Mouse (Mus musculus): ENCODE measurements around the gene Rpsa. TPM values are rescaled to one million over a fixed set of nuclear protein-coding genes. Genes with fewer than 3 reads are reported as not detected.
A peak's percentile ranks its signal among the peaks of the same experiment; 100 is the strongest.

The Rpsa gene
- 727 and 769 TPM in 2 replicates for polyA plus RNA-seq (2015; fragmentation: Nextera tagmentation; extraction: Ambion mirVana)

DNA sequence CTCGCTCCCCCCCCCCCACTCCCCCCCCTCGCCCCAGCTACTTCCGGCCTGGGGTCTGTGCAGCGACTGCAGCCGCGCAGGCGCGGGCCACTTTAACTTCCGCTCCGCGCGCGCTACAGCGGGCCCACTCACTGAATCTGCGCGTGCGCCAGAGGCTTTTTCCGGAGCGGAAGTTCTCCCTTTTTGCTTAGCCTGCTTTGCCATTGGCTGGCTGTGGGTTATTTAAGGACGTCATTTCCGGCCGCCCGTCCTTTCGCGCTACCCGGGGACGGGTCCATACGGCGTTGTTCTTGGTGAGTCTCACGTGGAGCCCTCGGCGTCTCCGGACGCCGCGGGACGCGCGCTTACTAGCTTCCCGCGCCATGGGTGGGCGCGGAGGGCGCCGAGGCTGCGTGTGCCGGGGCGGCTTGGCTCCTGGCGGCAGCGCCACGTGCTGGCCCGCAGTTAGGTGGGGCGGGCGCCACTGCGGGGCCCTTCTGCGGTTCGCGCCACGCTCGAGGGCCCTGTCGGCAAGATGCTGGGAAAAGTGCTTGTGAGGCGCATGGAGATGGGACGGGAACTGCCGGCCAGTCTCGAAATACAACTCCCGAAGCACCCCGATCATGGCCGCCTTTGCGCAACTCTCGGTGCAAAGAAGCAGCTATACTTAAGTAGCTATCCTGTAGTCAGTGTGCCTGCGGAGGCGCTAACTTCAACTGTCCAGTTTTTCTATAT is at the start of gene Rpsa:
Gene Rpsa (plus strand): TSS at position 152 of the 714 bp plus-strand sequence.
- ATAC-seq (ENCODE audit: low read depth), result peak; percentile 94
- Histone ChIP-seq H3K9ac (ENCODE audit: low read depth, low read length) (peak within 1 kb of the TSS; percentile 94), H3K4me1 (ENCODE audit: control insufficient read depth, low read depth, low read length) (peaks cover 20% of the 10 kb centered on the region), H3K27ac (ENCODE audit: low read length) (peak within 1 kb of the TSS; percentile 85), H3K4me3 (ENCODE audit: low read depth, low read length) (peak within 1 kb of the TSS; percentile 98), H3K36me3 (ENCODE audit: control insufficient read depth, insufficient read depth) (peaks cover 47% of the 10 kb centered on the region), H3K9me3 (replicated peaks; ENCODE audit: control insufficient read depth, low read length) (no peaks in the 10 kb centered on the region), H3K4me2 (ENCODE audit: low read depth, low read length) (peak within 1 kb of the TSS; percentile 84), H3K27me3 (ENCODE audit: control insufficient read depth, insufficient read depth, low read depth, low read length) (no peaks in the 10 kb centered on the region)
- WGBS (ENCODE audit: insufficient replicate concordance), result under 1% methylated on average over 65 of the region's 72 CpGs

DNA sequence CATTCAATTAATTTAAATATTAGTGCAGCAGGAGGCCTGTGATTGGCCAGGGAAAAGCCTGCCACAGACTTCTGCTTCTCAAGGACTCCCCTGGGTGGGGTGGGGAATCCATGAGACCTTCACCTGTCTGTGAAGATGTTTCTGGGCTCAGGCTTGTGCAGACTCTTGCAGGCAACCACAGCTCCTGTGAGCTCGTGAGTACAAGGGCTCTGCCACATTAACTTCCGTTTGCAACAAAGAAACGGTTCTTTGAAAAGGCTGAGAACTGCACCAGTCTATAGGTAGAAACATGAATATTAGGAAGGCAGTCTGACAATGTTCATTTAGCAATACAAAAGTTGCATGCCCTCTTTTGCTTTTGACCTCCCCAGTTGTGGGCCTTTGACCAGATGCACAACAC is 49.2 kb upstream of the Rpsa start:
- Histone ChIP-seq H3K27ac (ENCODE audit: low read length) (no peak overlapping the region), H3K4me2 (ENCODE audit: low read depth, low read length) (no peak overlapping the region), H3K4me1 (ENCODE audit: control insufficient read depth, low read depth, low read length) (no peaks in the 10 kb centered on the region), H3K36me3 (ENCODE audit: control insufficient read depth, insufficient read depth) (no peaks in the 10 kb centered on the region), H3K9me3 (replicated peaks; ENCODE audit: control insufficient read depth, low read length) (no peaks in the 10 kb centered on the region), H3K4me3 (ENCODE audit: low read depth, low read length) (no peak overlapping the region), H3K27me3 (ENCODE audit: control insufficient read depth, insufficient read depth, low read depth, low read length) (no peaks in the 10 kb centered on the region), H3K9ac (ENCODE audit: low read depth, low read length) (no peak overlapping the region)
- WGBS (ENCODE audit: insufficient replicate concordance), result 53% methylated on average over 3 of the region's 3 CpGs
- ATAC-seq (ENCODE audit: low read depth), result no peak

DNA sequence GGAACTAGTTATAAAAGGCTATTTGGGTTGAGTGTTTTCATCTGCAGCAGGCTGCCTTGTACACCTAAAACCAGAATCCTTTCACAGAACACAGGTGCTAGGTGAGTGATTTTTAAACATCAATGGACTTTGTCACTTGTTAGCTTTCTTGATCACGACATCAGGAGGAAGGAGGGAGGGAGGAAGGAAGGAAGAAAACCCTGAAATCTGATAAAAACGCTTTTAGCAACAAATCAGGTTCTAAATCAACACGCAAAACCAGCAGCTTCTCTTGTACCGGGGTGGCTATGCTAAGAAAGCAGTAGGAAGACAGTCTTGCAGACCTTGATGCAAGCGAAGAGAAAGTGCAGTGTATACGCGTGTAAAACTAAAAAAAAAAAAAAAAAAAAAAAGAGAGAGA is 47.6 kb upstream of the Rpsa start:
- Histone ChIP-seq H3K4me3 (ENCODE audit: low read depth, low read length) (no peak overlapping the region), H3K4me2 (ENCODE audit: low read depth, low read length) (no peak overlapping the region), H3K36me3 (ENCODE audit: control insufficient read depth, insufficient read depth) (no peaks in the 10 kb centered on the region), H3K4me1 (ENCODE audit: control insufficient read depth, low read depth, low read length) (no peaks in the 10 kb centered on the region), H3K27ac (ENCODE audit: low read length) (no peak overlapping the region), H3K9ac (ENCODE audit: low read depth, low read length) (no peak overlapping the region), H3K27me3 (ENCODE audit: control insufficient read depth, insufficient read depth, low read depth, low read length) (no peaks in the 10 kb centered on the region), H3K9me3 (replicated peaks; ENCODE audit: control insufficient read depth, low read length) (no peaks in the 10 kb centered on the region)
- no peak for ATAC-seq (ENCODE audit: low read depth)
- 49% methylated on average over 7 of the region's 7 CpGs for WGBS (ENCODE audit: insufficient replicate concordance)

DNA sequence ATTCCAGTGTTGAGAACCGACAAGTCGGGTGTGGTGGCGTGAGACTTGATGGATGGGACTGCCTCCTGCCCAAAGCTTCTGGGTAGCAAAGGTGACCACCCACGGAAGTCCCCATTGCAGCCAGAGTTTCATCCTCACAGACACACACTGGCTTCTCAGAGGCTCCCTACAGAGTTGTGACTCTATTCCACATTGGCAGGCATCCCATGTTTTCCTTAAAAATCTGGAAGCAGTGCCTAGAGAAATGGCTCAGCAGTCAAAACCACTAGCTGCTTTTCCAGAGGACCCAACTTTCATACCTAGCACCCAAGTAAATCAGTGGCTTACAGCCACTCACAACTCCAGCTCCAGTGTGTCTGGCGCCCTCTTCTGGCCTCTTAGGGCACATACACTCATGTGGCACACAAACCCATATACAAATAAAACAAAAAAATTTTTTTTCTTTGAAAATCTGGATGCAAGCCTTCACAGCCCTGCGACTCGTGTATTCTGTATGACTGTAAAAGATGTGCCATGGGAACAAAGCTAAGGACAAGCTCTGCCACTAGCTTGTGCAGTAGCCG is 46.9 kb upstream of the Rpsa start:
- Histone ChIP-seq H3K9me3 (replicated peaks; ENCODE audit: control insufficient read depth, low read length) (no peaks in the 10 kb centered on the region), H3K36me3 (ENCODE audit: control insufficient read depth, insufficient read depth) (no peaks in the 10 kb centered on the region), H3K4me3 (ENCODE audit: low read depth, low read length) (no peak overlapping the region), H3K4me2 (ENCODE audit: low read depth, low read length) (no peak overlapping the region), H3K4me1 (ENCODE audit: control insufficient read depth, low read depth, low read length) (no peaks in the 10 kb centered on the region), H3K27ac (ENCODE audit: low read length) (no peak overlapping the region), H3K27me3 (ENCODE audit: control insufficient read depth, insufficient read depth, low read depth, low read length) (no peaks in the 10 kb centered on the region), H3K9ac (ENCODE audit: low read depth, low read length) (no peak overlapping the region)
- ATAC-seq (ENCODE audit: low read depth), result no peak
- 66% methylated on average over 8 of the region's 8 CpGs for WGBS (ENCODE audit: insufficient replicate concordance)

DNA sequence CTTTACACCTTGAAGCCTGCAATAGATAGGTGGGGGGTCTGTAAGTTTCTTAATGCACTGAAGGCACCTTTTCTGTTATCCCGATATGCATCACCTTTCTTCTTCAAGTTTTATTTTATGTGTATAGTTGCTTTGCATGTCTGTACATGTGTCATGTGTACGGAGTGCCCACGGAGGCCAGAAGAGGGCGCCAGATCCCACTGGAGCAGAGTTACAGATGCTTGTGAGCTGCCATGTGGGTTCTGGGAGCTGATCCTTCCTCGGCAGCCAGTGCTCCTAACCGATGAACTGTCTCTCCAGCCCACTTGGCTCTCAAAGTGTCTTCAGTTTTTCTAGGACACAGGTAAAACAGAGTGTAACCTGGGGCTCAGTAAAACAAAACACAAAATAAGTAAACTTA is 46.2 kb upstream of the Rpsa start:
- H3K9ac ChIP-seq (ENCODE audit: low read depth, low read length), result no peak overlapping the region

DNA sequence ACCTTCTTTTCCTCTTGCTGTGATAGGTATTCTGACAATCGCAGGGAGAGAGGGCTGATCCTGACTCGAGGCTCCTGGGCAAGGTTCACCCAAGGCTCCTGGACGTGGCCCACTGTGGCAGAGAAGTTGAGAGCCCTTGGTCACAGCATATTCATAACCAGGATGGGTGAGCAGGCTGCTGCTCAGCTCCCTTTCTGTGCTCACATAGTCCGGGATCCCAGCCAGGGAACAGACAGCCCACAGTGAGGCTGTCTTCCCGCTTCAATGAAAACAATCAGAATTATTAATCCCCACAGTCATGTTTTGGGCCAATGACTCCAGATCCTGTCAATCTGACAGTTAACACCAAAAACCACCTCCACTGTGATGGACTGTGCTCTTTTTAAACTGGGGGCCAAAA is 45.5 kb upstream of the Rpsa start:
- H3K36me3 ChIP-seq (ENCODE audit: control insufficient read depth, insufficient read depth), result no peaks in the 10 kb centered on the region
- no peaks in the 10 kb centered on the region for H3K4me1 ChIP-seq (ENCODE audit: control insufficient read depth, low read depth, low read length)
- ATAC-seq (ENCODE audit: low read depth), result no peak
- no peak overlapping the region for H3K4me2 ChIP-seq (ENCODE audit: low read depth, low read length)
- H3K27me3 ChIP-seq (ENCODE audit: control insufficient read depth, insufficient read depth, low read depth, low read length), result no peaks in the 10 kb centered on the region
- 69% methylated on average over 5 of the region's 5 CpGs for WGBS (ENCODE audit: insufficient replicate concordance)
- no peak overlapping the region for H3K4me3 ChIP-seq (ENCODE audit: low read depth, low read length)
- H3K9ac ChIP-seq (ENCODE audit: low read depth, low read length), result no peak overlapping the region
- no peak overlapping the region for H3K27ac ChIP-seq (ENCODE audit: low read length)
- no peaks in the 10 kb centered on the region for H3K9me3 ChIP-seq (replicated peaks; ENCODE audit: control insufficient read depth, low read length)

More for the DNA sequence above, 46.2 kb upstream of the Rpsa start:
- Histone ChIP-seq H3K4me2 (ENCODE audit: low read depth, low read length) (no peak overlapping the region), H3K36me3 (ENCODE audit: control insufficient read depth, insufficient read depth) (no peaks in the 10 kb centered on the region), H3K9me3 (replicated peaks; ENCODE audit: control insufficient read depth, low read length) (no peaks in the 10 kb centered on the region), H3K27me3 (ENCODE audit: control insufficient read depth, insufficient read depth, low read depth, low read length) (no peaks in the 10 kb centered on the region), H3K27ac (ENCODE audit: low read length) (no peak overlapping the region), H3K4me1 (ENCODE audit: control insufficient read depth, low read depth, low read length) (no peaks in the 10 kb centered on the region), H3K4me3 (ENCODE audit: low read depth, low read length) (no peak overlapping the region)
- WGBS (ENCODE audit: insufficient replicate concordance), result 54% methylated on average over 6 of the region's 6 CpGs
- ATAC-seq (ENCODE audit: low read depth), result no peak

DNA sequence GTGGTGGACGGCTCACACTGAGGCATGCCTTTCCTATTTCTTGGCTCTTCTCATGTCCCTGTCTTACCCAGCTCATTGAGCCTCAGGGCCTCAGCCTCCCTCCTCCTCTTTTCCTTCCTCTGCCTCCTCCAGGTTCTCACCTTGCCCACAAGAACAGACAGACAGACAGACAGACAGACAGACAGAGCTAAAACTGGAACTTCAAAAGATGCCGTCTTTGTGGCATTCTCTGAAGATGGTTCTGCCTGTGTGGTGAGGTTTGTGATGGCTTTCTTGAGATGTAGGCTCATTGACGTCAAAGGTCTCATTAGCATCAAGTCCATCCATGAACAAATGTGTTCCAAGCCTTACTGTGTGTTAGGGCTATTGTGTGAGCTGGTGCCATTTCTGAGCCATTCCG is 44.8 kb upstream of the Rpsa start:
- 68% methylated on average over 4 of the region's 4 CpGs for WGBS (ENCODE audit: insufficient replicate concordance)
- Histone ChIP-seq H3K4me2 (ENCODE audit: low read depth, low read length) (no peak overlapping the region), H3K9me3 (replicated peaks; ENCODE audit: control insufficient read depth, low read length) (no peaks in the 10 kb centered on the region), H3K36me3 (ENCODE audit: control insufficient read depth, insufficient read depth) (no peaks in the 10 kb centered on the region), H3K4me1 (ENCODE audit: control insufficient read depth, low read depth, low read length) (no peaks in the 10 kb centered on the region), H3K27ac (ENCODE audit: low read length) (no peak overlapping the region), H3K4me3 (ENCODE audit: low read depth, low read length) (no peak overlapping the region), H3K27me3 (ENCODE audit: control insufficient read depth, insufficient read depth, low read depth, low read length) (no peaks in the 10 kb centered on the region), H3K9ac (ENCODE audit: low read depth, low read length) (no peak overlapping the region)
- no peak for ATAC-seq (ENCODE audit: low read depth)

DNA sequence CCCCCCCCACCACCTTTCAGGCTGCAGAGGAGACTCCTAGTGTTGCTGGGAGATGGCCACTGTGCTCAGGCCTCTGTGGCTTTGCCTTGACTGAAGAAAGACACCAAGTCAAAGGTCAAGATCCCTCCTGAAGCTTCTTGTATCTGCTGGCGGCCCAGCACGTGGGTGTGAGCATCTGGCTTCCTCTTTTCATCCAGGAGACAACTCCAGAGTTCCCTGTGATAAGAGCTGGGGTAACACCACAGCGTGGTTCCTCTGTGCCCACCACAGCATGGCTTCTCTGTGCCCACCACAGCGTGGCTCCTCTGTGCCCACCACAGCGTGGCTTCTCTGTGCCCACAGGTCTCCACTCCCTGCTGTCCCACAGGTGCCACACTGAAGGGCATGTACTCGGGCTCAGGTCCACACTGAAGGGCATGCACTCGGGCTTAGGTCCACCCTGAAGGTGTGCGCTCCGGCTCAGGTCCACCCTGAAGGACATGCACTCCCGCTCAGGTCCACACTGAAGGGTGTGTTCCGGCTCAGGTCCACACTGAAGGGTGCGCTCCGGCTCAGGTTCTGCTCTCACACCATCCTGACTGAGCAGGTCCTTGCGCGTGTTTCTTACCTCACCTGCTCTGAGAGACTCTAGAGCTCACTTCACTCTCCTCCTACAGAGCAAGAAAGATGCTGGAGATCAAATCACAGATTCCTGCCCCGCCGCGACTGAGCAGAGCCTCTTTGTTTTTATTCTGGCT is 44.2 kb upstream of the Rpsa start:
- 58% methylated on average over 18 of the region's 18 CpGs for WGBS (ENCODE audit: insufficient replicate concordance)

DNA sequence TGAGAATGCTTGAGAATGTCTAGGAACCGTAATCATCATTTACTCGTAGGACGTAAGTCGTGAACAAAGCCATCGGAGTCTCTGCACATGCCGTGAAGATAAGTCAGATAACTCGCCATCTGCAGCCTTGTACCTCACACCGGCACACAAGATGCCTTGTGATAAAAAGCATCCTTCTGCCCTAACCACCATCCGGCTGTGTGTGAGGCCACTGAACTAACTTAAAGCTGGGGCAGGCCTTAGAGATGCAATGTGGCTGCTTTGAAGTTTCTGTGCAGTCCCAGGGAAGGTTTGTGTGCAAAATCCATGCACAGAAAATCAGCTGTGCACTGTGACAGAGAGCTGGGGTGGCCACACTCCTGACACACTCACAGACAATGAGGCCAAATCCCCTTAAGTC is 43.1 kb upstream of the Rpsa start:
- Histone ChIP-seq H3K27ac (ENCODE audit: low read length) (no peak overlapping the region), H3K4me1 (ENCODE audit: control insufficient read depth, low read depth, low read length) (no peaks in the 10 kb centered on the region), H3K9me3 (replicated peaks; ENCODE audit: control insufficient read depth, low read length) (no peaks in the 10 kb centered on the region), H3K27me3 (ENCODE audit: control insufficient read depth, insufficient read depth, low read depth, low read length) (no peaks in the 10 kb centered on the region), H3K36me3 (ENCODE audit: control insufficient read depth, insufficient read depth) (no peaks in the 10 kb centered on the region), H3K4me3 (ENCODE audit: low read depth, low read length) (no peak overlapping the region), H3K4me2 (ENCODE audit: low read depth, low read length) (no peak overlapping the region), H3K9ac (ENCODE audit: low read depth, low read length) (no peak overlapping the region)
- 58% methylated on average over 9 of the region's 9 CpGs for WGBS (ENCODE audit: insufficient replicate concordance)
- ATAC-seq (ENCODE audit: low read depth), result no peak

More for the DNA sequence above, 44.2 kb upstream of the Rpsa start:
- Histone ChIP-seq H3K36me3 (ENCODE audit: control insufficient read depth, insufficient read depth) (no peaks in the 10 kb centered on the region), H3K27ac (ENCODE audit: low read length) (no peak overlapping the region), H3K4me2 (ENCODE audit: low read depth, low read length) (no peak overlapping the region), H3K9ac (ENCODE audit: low read depth, low read length) (no peak overlapping the region), H3K9me3 (replicated peaks; ENCODE audit: control insufficient read depth, low read length) (no peaks in the 10 kb centered on the region), H3K4me1 (ENCODE audit: control insufficient read depth, low read depth, low read length) (no peaks in the 10 kb centered on the region), H3K4me3 (ENCODE audit: low read depth, low read length) (no peak overlapping the region), H3K27me3 (ENCODE audit: control insufficient read depth, insufficient read depth, low read depth, low read length) (no peaks in the 10 kb centered on the region)
- no peak for ATAC-seq (ENCODE audit: low read depth)
